ENCODE assay signal across 9 mouse cellular contexts in the genomic region with DNA sequence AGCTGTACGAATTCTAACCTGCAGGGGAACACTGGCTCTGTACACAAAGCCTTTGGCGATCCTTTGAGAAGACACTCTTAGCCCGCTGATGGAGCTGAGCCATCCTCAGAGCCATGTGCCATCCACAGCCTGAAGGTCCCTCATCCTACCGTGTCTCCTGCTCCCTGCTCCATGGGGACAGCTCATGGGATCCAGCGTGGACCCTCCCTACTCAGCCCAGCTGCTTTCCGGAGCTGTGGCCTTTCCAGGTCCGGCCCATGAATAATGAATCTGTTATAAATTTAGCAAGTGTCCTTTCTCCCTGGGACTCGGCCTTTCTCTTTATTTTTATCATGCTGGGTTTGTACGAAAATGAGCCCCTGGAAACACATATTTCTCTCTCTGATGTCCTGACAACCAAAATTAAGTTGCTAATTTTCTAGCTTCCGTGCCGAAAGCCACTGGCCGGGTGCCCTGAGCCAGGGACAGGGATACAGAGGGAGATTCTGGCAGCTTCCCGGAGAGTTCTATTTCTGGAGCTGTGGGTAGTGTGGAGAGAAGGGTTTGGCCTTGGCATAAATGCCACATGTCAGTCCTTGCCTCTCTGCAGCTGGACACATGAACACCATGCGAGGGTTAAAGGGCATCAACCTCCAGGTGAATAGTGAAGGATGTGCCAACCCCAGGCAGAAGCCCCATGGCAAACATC. TPM values are rescaled to one million over a fixed set of nuclear protein-coding genes. Genes with fewer than 3 reads are reported as not detected.
DNase-seq lines count a peak whose midpoint lies in the region; ATAC-seq lines count a peak whose summit lies in the region.
"Had no signal": no experiment of that assay in that cellular context is flagged by ENCODE, and none has a peak within 500 bp of the region (broad histone marks: within the 10 kb centered on the region; RNA-seq: fewer than 3 reads in every experiment).

No protein-coding gene starts in this region.

- H3K4me3 ChIP-seq in midbrain, embryonic 16.5 days (ENCODE audit: low read depth, low read length): no peak overlapping the region

- H3K4me1 ChIP-seq in midbrain, embryonic 16.5 days (ENCODE audit: control insufficient read depth, insufficient read depth, low read length): peaks cover 23% of the 10 kb centered on the region

- H3K36me3 ChIP-seq in midbrain, embryonic 16.5 days (ENCODE audit: control insufficient read depth, insufficient read depth, low read length): no peaks in the 10 kb centered on the region

- peak; percentile 77 for DNase-seq in kidney, postnatal 10 days
- DNase-seq in kidney, adult 8-10 months: no peak
- peak; percentile 22 to 24 for DNase-seq in frontal cortex, postnatal 14 days (ENCODE audit: low spot score in 2 of 2)
- DNase-seq in heart, postnatal 10 days: peak; percentile 71 to 78

- 47% methylated on average over 14 of the region's 14 CpGs for WGBS in midbrain, embryonic 16.5 days

- H3K27ac ChIP-seq in midbrain, embryonic 16.5 days (ENCODE audit: low read length): 0 out of 2 replicates have a peak overlapping the region, but pooled peaks have one; percentile 47

- no peaks in the 10 kb centered on the region for H3K27me3 ChIP-seq in midbrain, embryonic 16.5 days (ENCODE audit: control insufficient read depth, insufficient read depth, low read depth, low read length)

- no peak for ATAC-seq in midbrain, embryonic 16.5 days
- no peak for ATAC-seq in CD4-positive, CD25-positive, alpha-beta regulatory T cell, adult 4 months
- no peak for ATAC-seq in inflammation-experienced regulatory T-cells, adult 6 months
- ATAC-seq in granulocyte monocyte progenitor cell, adult 5-6 weeks (replicated peaks; ENCODE audit: poor library complexity, severe bottlenecking): no peak

- no peak overlapping the region for H3K4me2 ChIP-seq in midbrain, embryonic 16.5 days (ENCODE audit: low read length)

- no peak overlapping the region for H3K9ac ChIP-seq in midbrain, embryonic 16.5 days (ENCODE audit: low read depth, low read length)

- H3K9me3 ChIP-seq in midbrain, embryonic 16.5 days (replicated peaks; ENCODE audit: control insufficient read depth, low read length, poor library complexity, severe bottlenecking): no peaks in the 10 kb centered on the region

- intact Hi-C loops in heart, postnatal 10 days (cut with DNase I): no loop called here

RNA-seq across cellular contexts. Expression of gene Psapl1, which starts 34.7 kb away (rescaled TPM):
- total RNA-seq in heart, postnatal 10 days (2021): not detected
- polyA plus RNA-seq in midbrain, embryonic 16.5 days (2015; fragmentation: Nextera tagmentation; extraction: Ambion mirVana): 0.07 TPM in 1 of 2 replicates, not detected in the other
- not detected for polyA plus RNA-seq in CD4-positive, CD25-positive, alpha-beta regulatory T cell, adult 4 months (2017; shearing (Covaris generic))
- polyA plus RNA-seq in inflammation-experienced regulatory T-cells, adult 6 months (2017; shearing (Covaris generic)): not detected
- not detected in 2 replicates for total RNA-seq in granulocyte monocyte progenitor cell, adult 5-6 weeks (2014; fragmentation: Nextera tagmentation)
- total RNA-seq in granulocyte monocyte progenitor cell, adult 5-6 weeks (2017): not detected in 2 replicates
- total RNA-seq: left cerebral cortex, adult 8-10 months had no signal

Comparison
In these comparisons a context has a peak if more than half of its experiments do, and no peak if none do; other contexts are left out.
1. DNase-seq: peak in kidney, postnatal 10 days (single experiment), frontal cortex, postnatal 14 days (2 of 2) and heart, postnatal 10 days (2 of 2); none in kidney, adult 8-10 months (0 of 2).